ENCODE assay signal across 13 mouse cellular contexts in genomic region chr15:100813501-100813900, GRCm38 (mm10). TPM values are rescaled to one million over a fixed set of nuclear protein-coding genes. Genes with fewer than 3 reads are reported as not detected.
"Had no signal": no experiment of that assay in that cellular context is flagged by ENCODE, and none has a peak within 500 bp of the region (broad histone marks: within the 10 kb centered on the region; RNA-seq: fewer than 3 reads in every experiment).

No protein-coding gene starts in this region.

- H3K4me3 ChIP-seq: liver, embryonic 13.5 days; stomach, embryonic 15.5 days had no signal

- DNase-seq: kidney, postnatal 25 days; liver, embryonic 13.5 days; lung, adult 2 months; lung, postnatal 14 days; lung, postnatal 4 days; retina, postnatal 1 day; right cerebral cortex, postnatal 25 days; spleen, adult 18-20 months; thymus, postnatal 25 days had no signal

- H3K27ac ChIP-seq: kidney, postnatal 0 days; liver, embryonic 13.5 days; stomach, embryonic 15.5 days had no signal

RNA-seq across cellular contexts. Expression of gene Scn8a, which starts 56.2 kb away (rescaled TPM):
- total RNA-seq: megakaryocyte progenitor cell, adult 5-6 weeks; megakaryocyte-erythroid progenitor cell, adult 5-6 weeks had no signal
